Mouse (Mus musculus): Measurements from ENCODE around the gene Dnmt3a. TPM values are rescaled to one million over a fixed set of nuclear protein-coding genes. Genes with fewer than 3 reads are reported as not detected.
"Not testable (repeated sequence)": the region's sequence is repeated elsewhere in the genome, so short reads cannot be mapped to it uniquely, and the experiment has no call there.

The Dnmt3a gene
- total RNA-seq, 4 experiments from 2014 or later, result 35.5 to 81.6 (median 56.9) TPM

- DNase-seq, result no peak
Observed at GRCm38 (mm10) chr12:3918577-3918976, 112.8 kb downstream of the Dnmt3a start.

GRCm38 (mm10) chr12:3919423-3919822, 113.6 kb downstream of the Dnmt3a start:
- no peak for DNase-seq

GRCm38 (mm10) chr12:3926127-3926526, 120.3 kb downstream of the Dnmt3a start:
- DNase-seq, result peak; percentile 34

- no peak for DNase-seq
Observed at GRCm38 (mm10) chr12:3928841-3929240, 123.0 kb downstream of the Dnmt3a start.

- not testable (repeated sequence) for DNase-seq
Observed at GRCm38 (mm10) chr12:3930090-3930865, 124.5 kb downstream of the Dnmt3a start.

GRCm38 (mm10) chr12:3942026-3942425, 136.2 kb downstream of the Dnmt3a start:
- no peak for DNase-seq

GRCm38 (mm10) chr12:3944454-3945073, 138.8 kb downstream of the Dnmt3a start:
- no peak for DNase-seq

GRCm38 (mm10) chr12:3947503-3947902, 141.7 kb downstream of the Dnmt3a start:
- DNase-seq, result no peak

- DNase-seq, result no peak
Observed at GRCm38 (mm10) chr12:3954651-3955050, 148.8 kb downstream of the Dnmt3a start, which contains the start of gene Pomc. Pomc (plus strand) TSS chr12:3954951.

- DNase-seq, result no peak
Observed at GRCm38 (mm10) chr12:3955371-3955770, 149.6 kb downstream of the Dnmt3a start.

- no peak for DNase-seq
Observed at GRCm38 (mm10) chr12:3956351-3956750, 150.5 kb downstream of the Dnmt3a start.

GRCm38 (mm10) chr12:3959791-3960543, 154.2 kb downstream of the Dnmt3a start:
- DNase-seq, result peak; percentile 83

- no peak for DNase-seq
Observed at GRCm38 (mm10) chr12:3960553-3960952, 154.7 kb downstream of the Dnmt3a start.

Other genes starting within 250 kb of the Dnmt3a start
- gene Dtnb, start 233.6 kb upstream of the Dnmt3a start, total RNA-seq (2022), result 10 to 100 TPM; 32.0 to 75.4 (median 44.4) TPM
- gene Pomc, start 148.9 kb downstream of the Dnmt3a start, total RNA-seq (2022), result 1 to 10 TPM in 3 of 4 experiments, under 1 TPM in 1; 0.62 to 2.0 (median 1.6) TPM
- gene Efr3b, start 232.9 kb downstream of the Dnmt3a start, total RNA-seq (2022), result 1 to 10 TPM; 2.1 to 4.9 (median 3.8) TPM